Mouse (Mus musculus) liver, embryonic 16.5 days (tissue): ENCODE data around the gene Lrp1. TPM values are rescaled to one million over a fixed set of nuclear protein-coding genes. Genes with fewer than 3 reads are reported as not detected.

ENCODE experiments used
- ATAC-seq: fragments of 200-750 bp; cut with Nextera tagmentation; 2 replicates; pipeline ENCODE4 v1.8.0; 2017; ENCODE audit warnings: low read depth, mild to moderate bottlenecking, moderate number of reproducible peaks, moderate library complexity
- H3K27ac ChIP-seq: fragments of 300-500 bp; sonication (generic); 2 replicates; pipeline ENCODE4 v1.5.1; 2014; ENCODE audit warnings: mild to moderate bottlenecking, low read length
- H3K27me3 ChIP-seq: fragments of 300-500 bp; sonication (generic); 2 replicates; pipeline ENCODE4 v1.6.1; 2014; ENCODE audit warnings: low read depth, low read length, mixed read lengths; ENCODE audit not compliant: control insufficient read depth, insufficient read depth
- H3K36me3 ChIP-seq: fragments of 300-500 bp; sonication (generic); 2 replicates; pipeline ENCODE4 v1.6.1; 2014; ENCODE audit warnings: mild to moderate bottlenecking; ENCODE audit not compliant: control insufficient read depth, insufficient read depth
- H3K4me1 ChIP-seq: fragments of 300-500 bp; sonication (generic); 2 replicates; pipeline ENCODE4 v1.6.1; 2014; ENCODE audit warnings: low read depth, low read length, mixed read lengths; ENCODE audit not compliant: control insufficient read depth
- H3K4me2 ChIP-seq: fragments of 300-500 bp; sonication (generic); 2 replicates; pipeline ENCODE4 v1.6.1; 2014; ENCODE audit warnings: low read depth, low read length, mixed read lengths
- H3K4me3 ChIP-seq: fragments of 300-500 bp; sonication (generic); 2 replicates; pipeline ENCODE4 v1.5.1; 2014; ENCODE audit warnings: low read depth, mild to moderate bottlenecking, low read length
- H3K9ac ChIP-seq: fragments of 300-500 bp; sonication (generic); 2 replicates; pipeline ENCODE4 v1.6.1; 2014; ENCODE audit warnings: low read depth, low read length
- H3K9me3 ChIP-seq: fragments of 300-500 bp; sonication (generic); replicated peaks from 2 replicates; pipeline ENCODE4 v1.6.1; 2016; ENCODE audit warnings: low read length; ENCODE audit not compliant: control insufficient read depth
- WGBS: fragments of 180-500 bp; shearing (Covaris S2); extraction: QIAGEN DNeasy Blood & Tissue Kit; methylation state at CpG from one replicate; pipeline ENCODE4 v1.1.7; 2014; ENCODE audit not compliant: insufficient replicate concordance; 5-methylcytosine and 5-hydroxymethylcytosine counted together
- polyA plus RNA-seq: library from polyadenylated mRNA; unstranded; fragments of >200 nt; fragmentation: Nextera tagmentation; extraction: Ambion mirVana; gene quantifications from 2 replicates; pipeline ENCODE4 v1.2.1, GENCODE M21; 2015

Gene Lrp1
- polyA plus RNA-seq: 31.9 and 36.3 TPM in 2 replicates

- ATAC-seq: peak; percentile 53
- no peaks in the 10 kb centered on the region for H3K9me3 ChIP-seq
- peak within 1 kb of the TSS; percentile 63 for H3K4me3 ChIP-seq
- WGBS: 5% methylated on average over 24 of the region's 32 CpGs
- H3K36me3 ChIP-seq: no peaks in the 10 kb centered on the region
- peak within 1 kb of the TSS; percentile 59 for H3K9ac ChIP-seq
- H3K4me2 ChIP-seq: peak within 1 kb of the TSS; percentile 74
- peaks cover 14% of the 10 kb centered on the region; the same call in 1 of the 2 replicates for H3K4me1 ChIP-seq
- H3K27me3 ChIP-seq: peaks cover 36% of the 10 kb centered on the region
- H3K27ac ChIP-seq: peak within 1 kb of the TSS; percentile 90
Measured at GRCm38 (mm10) chr10:127620406-127621190, at the start of gene Lrp1. Gene Lrp1, minus strand, starts transcription at chr10:127621148.

DNA sequence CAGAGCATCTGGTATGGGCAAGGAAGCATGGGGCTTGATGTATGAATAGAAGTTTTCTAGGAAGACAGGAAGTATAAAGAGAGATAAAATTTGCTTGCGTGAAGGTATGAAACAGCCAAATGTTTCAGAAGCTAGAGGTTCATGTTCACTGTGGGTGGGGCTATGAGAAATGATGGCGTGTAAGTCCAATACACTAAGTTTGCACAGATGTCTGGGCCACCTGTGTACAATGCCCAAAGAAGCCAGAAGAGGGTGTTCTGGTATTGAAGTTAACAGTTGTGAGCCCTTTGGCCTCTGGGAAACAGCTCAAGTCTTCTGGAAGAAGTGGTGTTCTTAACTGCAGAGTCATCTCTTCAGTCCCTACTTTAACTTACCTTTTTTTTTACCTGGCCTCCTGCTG is 49.2 kb upstream of the Lrp1 start:
- Histone ChIP-seq H3K4me3 (no peak overlapping the region), H3K4me2 (no peak overlapping the region), H3K9me3 (no peaks in the 10 kb centered on the region), H3K36me3 (no peaks in the 10 kb centered on the region), H3K27ac (no peak overlapping the region), H3K9ac (no peak overlapping the region), H3K4me1 (no peaks in the 10 kb centered on the region), H3K27me3 (peaks cover 44% of the 10 kb centered on the region)
- no peak for ATAC-seq
- WGBS: 45% methylated on average over 2 of the region's 2 CpGs

DNA sequence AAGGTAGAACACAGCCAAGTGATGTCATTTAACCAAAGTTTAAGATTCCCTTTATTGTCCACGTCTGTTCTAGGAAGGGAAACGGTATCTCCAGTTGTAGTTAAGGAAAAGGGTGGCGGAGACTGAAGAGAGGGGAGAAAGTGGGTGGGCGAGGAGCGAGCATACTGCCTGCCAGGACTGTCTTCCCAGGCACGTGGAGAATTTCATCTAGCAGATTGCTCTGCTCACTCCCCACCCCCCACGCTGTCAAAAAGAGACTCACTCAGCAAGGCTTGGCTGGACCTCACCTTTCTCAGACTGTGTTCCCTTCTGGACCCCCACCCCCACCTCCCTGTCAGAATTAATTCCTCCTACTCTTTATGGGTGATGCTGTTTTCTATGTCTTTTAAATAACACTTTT is 48.2 kb upstream of the Lrp1 start:
- H3K9me3 ChIP-seq: no peaks in the 10 kb centered on the region
- peaks cover 54% of the 10 kb centered on the region for H3K27me3 ChIP-seq
- no peak for ATAC-seq
- H3K36me3 ChIP-seq: no peaks in the 10 kb centered on the region
- H3K4me3 ChIP-seq: no peak overlapping the region
- no peak overlapping the region for H3K9ac ChIP-seq
- 37% methylated on average over 7 of the region's 7 CpGs for WGBS
- peaks cover under 1% of the 10 kb centered on the region for H3K4me1 ChIP-seq
- H3K4me2 ChIP-seq: no peak overlapping the region
- H3K27ac ChIP-seq: no peak overlapping the region

- Histone ChIP-seq H3K4me3 (peak within 1 kb of the TSS; percentile 59), H3K4me2 (peak within 1 kb of the TSS; percentile 53), H3K9ac (0 out of 2 replicates have a peak within 1 kb of the TSS, but pooled peaks have one; percentile 10), H3K27ac (peak within 1 kb of the TSS; percentile 84), H3K36me3 (no peaks in the 10 kb centered on the region), H3K27me3 (peaks cover 58% of the 10 kb centered on the region), H3K9me3 (no peaks in the 10 kb centered on the region), H3K4me1 (peaks cover 9% of the 10 kb centered on the region)
- peak; percentile 5; the same call in 1 of the 2 replicates for ATAC-seq
- WGBS: 3% methylated on average over 38 of the region's 40 CpGs
Measured at GRCm38 (mm10) chr10:127668093-127669050, 47.4 kb upstream of the Lrp1 start, which contains the start of gene Nab2. Gene Nab2, minus strand, starts transcription at chr10:127668568.

- peak overlapping the region; percentile 53 for H3K4me2 ChIP-seq
- H3K27me3 ChIP-seq: peaks cover 66% of the 10 kb centered on the region
- H3K36me3 ChIP-seq: no peaks in the 10 kb centered on the region
- H3K27ac ChIP-seq: peak overlapping the region; percentile 84
- H3K4me3 ChIP-seq: peak overlapping the region; percentile 59
- peaks cover 17% of the 10 kb centered on the region for H3K4me1 ChIP-seq
- 3% methylated on average over 35 of the region's 35 CpGs for WGBS
- ATAC-seq: peak; percentile 49
- no peaks in the 10 kb centered on the region for H3K9me3 ChIP-seq
- H3K9ac ChIP-seq: peak overlapping the region; percentile 18; the same call in 1 of the 2 replicates
Measured at GRCm38 (mm10) chr10:127667269-127668092, 46.5 kb upstream of the Lrp1 start.

- WGBS: under 1% methylated on average over 69 of the region's 73 CpGs
- H3K27me3 ChIP-seq: peaks cover 66% of the 10 kb centered on the region
Measured at GRCm38 (mm10) chr10:127666501-127667268, 45.7 kb upstream of the Lrp1 start, which contains the start of gene Nemp1. Gene Nemp1, plus strand, starts transcription at chr10:127666901.

GRCm38 (mm10) chr10:127665366-127666181 is 44.6 kb upstream of the Lrp1 start:
- H3K36me3 ChIP-seq: no peaks in the 10 kb centered on the region
- 9% methylated on average over 14 of the region's 14 CpGs for WGBS
- ATAC-seq: no peak
- peak overlapping the region; percentile 53 for H3K4me2 ChIP-seq
- no peaks in the 10 kb centered on the region for H3K9me3 ChIP-seq
- H3K4me3 ChIP-seq: peak overlapping the region; percentile 59
- H3K27me3 ChIP-seq: peaks cover 66% of the 10 kb centered on the region
- H3K9ac ChIP-seq: peak overlapping the region; percentile 44
- peaks cover 31% of the 10 kb centered on the region for H3K4me1 ChIP-seq
- H3K27ac ChIP-seq: peak overlapping the region; percentile 84; the same call in 1 of the 2 replicates

More at GRCm38 (mm10) chr10:127666501-127667268, 45.7 kb upstream of the Lrp1 start, which contains the start of gene Nemp1:
- Histone ChIP-seq H3K9ac (peak within 1 kb of the TSS; percentile 44), H3K4me2 (peak within 1 kb of the TSS; percentile 53), H3K4me1 (peaks cover 23% of the 10 kb centered on the region), H3K9me3 (no peaks in the 10 kb centered on the region), H3K4me3 (peak within 1 kb of the TSS; percentile 59), H3K27ac (peak within 1 kb of the TSS; percentile 84), H3K36me3 (no peaks in the 10 kb centered on the region)
- peak; percentile 65 for ATAC-seq
